Mouse (Mus musculus): ENCODE data around the gene Cdc42ep1.

- TF ChIP-seq POLR2A (IDR thresholded peaks at IDR 0.05; ENCODE audit: insufficient read depth, low read depth, low read length) (no peak), CTCF (IDR thresholded peaks at IDR 0.05; ENCODE audit: insufficient read depth, low read depth, low read length) (no peak)
These were observed 45.4 kb upstream of the Cdc42ep1 start for GRCm38 (mm10) chr15:78797060-78797329.

All from olfactory bulb, adult 2 months (tissue).